Mouse (Mus musculus): ENCODE data around the gene Sfxn4.

DNA sequence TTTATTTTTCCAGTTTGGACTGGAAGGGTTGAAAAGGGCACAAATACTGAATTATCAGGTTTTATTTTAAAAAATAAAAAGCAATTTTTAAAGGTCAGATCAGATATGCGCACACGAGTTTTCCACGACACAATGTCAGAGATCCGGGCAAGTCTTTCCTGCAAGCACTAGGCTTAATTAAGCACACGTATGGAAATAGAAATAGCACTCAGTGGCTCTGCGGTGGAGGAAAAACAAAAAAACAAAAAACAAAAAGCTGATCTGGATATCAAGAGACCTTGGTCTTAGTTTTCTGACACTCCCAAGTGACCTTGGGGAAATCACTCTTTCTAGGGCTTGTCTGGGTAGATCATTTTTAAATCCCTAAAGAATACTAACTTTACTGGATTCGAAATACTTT is 71.8 kb downstream of the Sfxn4 start:
- TF ChIP-seq CTCF (IDR thresholded peaks at IDR 0.05; ENCODE audit: low read depth, low read length) (no peak), GATA1 (IDR thresholded peaks at IDR 0.05; ENCODE audit: borderline replicate concordance, low read length) (no peak), POLR2AphosphoS5 (IDR thresholded peaks at IDR 0.05; ENCODE audit: insufficient replicate concordance, low read depth, low read length) (no peak), GATA2 (IDR thresholded peaks at IDR 0.05; ENCODE audit: borderline replicate concordance, low read depth, low read length) (no peak)

Measured in G1E (cell line).